Mouse (Mus musculus) midbrain, embryonic 14.5 days (tissue): ENCODE measurements around the gene Kif26a. TPM values are rescaled to one million over a fixed set of nuclear protein-coding genes. Genes with fewer than 3 reads are reported as not detected.

Experiments
- ATAC-seq: fragments of 200-750 bp; cut with Nextera tagmentation; 2 replicates; pipeline ENCODE4 v1.8.0; 2017; ENCODE audit warnings: moderate number of reproducible peaks, moderate library complexity; ENCODE audit not compliant: low FRiP score, low TSS enrichment
- DNase-seq: peaks from one replicate; pipeline ENCODE4 v3.0.0-alpha.2; 2015
- H3K27ac ChIP-seq: fragments of 300-500 bp; sonication (generic); replicated peaks from 2 replicates; pipeline ENCODE4 v1.5.1; 2014; ENCODE audit warnings: mild to moderate bottlenecking, low read depth, low read length, moderate library complexity
- H3K27me3 ChIP-seq: fragments of 300-500 bp; sonication (generic); 2 replicates; pipeline ENCODE4 v1.6.1; 2014; ENCODE audit warnings: low read length, control low read depth, mixed read lengths; ENCODE audit not compliant: control insufficient read depth, insufficient read depth
- H3K36me3 ChIP-seq: fragments of 300-500 bp; sonication (generic); 2 replicates; pipeline ENCODE4 v1.6.1; 2014; ENCODE audit warnings: low read length, control low read depth; ENCODE audit not compliant: control insufficient read depth, insufficient read depth
- H3K4me1 ChIP-seq: fragments of 300-500 bp; sonication (generic); 2 replicates; pipeline ENCODE4 v1.6.1; 2014; ENCODE audit warnings: mild to moderate bottlenecking, antibody characterized with exemption, low read length, control low read depth; ENCODE audit not compliant: control insufficient read depth, insufficient read depth
- H3K4me2 ChIP-seq: fragments of 300-500 bp; sonication (generic); 2 replicates; pipeline ENCODE4 v1.6.1; 2014; ENCODE audit warnings: mild to moderate bottlenecking, low read length, moderate library complexity
- H3K4me3 ChIP-seq: fragments of 300-500 bp; sonication (generic); replicated peaks from 2 replicates; pipeline ENCODE4 v1.5.1; 2014; ENCODE audit warnings: low read depth, low read length
- H3K9ac ChIP-seq: fragments of 300-500 bp; sonication (generic); replicated peaks from 2 replicates; pipeline ENCODE4 v1.6.1; 2014; ENCODE audit warnings: mild to moderate bottlenecking, low read length, moderate library complexity
- H3K9me3 ChIP-seq: fragments of 300-500 bp; sonication (generic); 2 replicates; pipeline ENCODE4 v1.6.1; 2016; ENCODE audit warnings: low read length, control low read depth, mixed read lengths; ENCODE audit not compliant: control insufficient read depth
- WGBS: fragments of 180-500 bp; shearing (Covaris S2); extraction: QIAGEN DNeasy Blood & Tissue Kit; methylation state at CpG from one replicate; pipeline ENCODE4 v1.1.7; 2014; 5-methylcytosine and 5-hydroxymethylcytosine counted together
- polyA plus RNA-seq: library from polyadenylated mRNA; unstranded; fragments of >200 nt; fragmentation: Nextera tagmentation; extraction: Ambion mirVana; gene quantifications from 2 replicates; pipeline ENCODE4 v1.2.1, GENCODE M21; 2014

The Kif26a gene
- polyA plus RNA-seq, 1 experiment from 2014 or later = 6.2 TPM

GRCm38 (mm10) chr12:112207163-112207562 lies 61.2 kb downstream of the Kif26a start:
- no peaks in the 10 kb centered on the region; the same call in 1 of the 2 replicates for H3K27me3 ChIP-seq
- no peak overlapping the region for H3K4me3 ChIP-seq
- H3K9ac ChIP-seq = no peak overlapping the region
- DNase-seq (no peak), ATAC-seq (no peak)
- no peak overlapping the region for H3K4me2 ChIP-seq
- WGBS = 50% methylated on average over 2 of the region's 2 CpGs
- peaks cover 33% of the 10 kb centered on the region for H3K4me1 ChIP-seq
- no peaks in the 10 kb centered on the region for H3K9me3 ChIP-seq
- H3K27ac ChIP-seq = no peak overlapping the region; the same call in 1 of the 2 replicates
- no peaks in the 10 kb centered on the region for H3K36me3 ChIP-seq

DNA sequence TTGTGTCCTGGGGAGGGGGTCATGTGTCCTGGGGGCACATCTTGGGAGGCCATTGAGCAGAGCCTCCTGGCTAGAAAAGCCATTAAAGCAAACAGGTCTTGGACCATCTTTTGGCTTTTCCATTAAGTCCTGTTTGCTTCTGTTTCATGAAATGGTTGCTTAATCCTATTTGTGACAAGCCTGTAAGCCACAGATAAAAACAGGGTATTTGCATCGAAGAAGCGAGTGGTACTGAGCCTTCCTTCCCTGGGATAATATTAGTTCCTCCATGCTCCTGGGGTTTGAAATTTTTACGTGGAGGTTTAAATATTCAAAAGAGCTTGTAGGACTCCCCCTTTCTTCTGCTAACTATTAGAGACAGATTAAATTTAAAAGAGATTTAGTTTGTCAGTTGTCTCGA lies 61.7 kb downstream of the Kif26a start:
- Histone ChIP-seq H3K9me3 (no peaks in the 10 kb centered on the region), H3K27ac (peak overlapping the region; percentile 64), H3K27me3 (no peaks in the 10 kb centered on the region; the same call in 1 of the 2 replicates), H3K9ac (no peak overlapping the region), H3K4me3 (no peak overlapping the region), H3K36me3 (no peaks in the 10 kb centered on the region), H3K4me1 (peaks cover 33% of the 10 kb centered on the region), H3K4me2 (no peak overlapping the region)
- no peak for ATAC-seq
- WGBS = 12% methylated on average over 4 of the region's 4 CpGs
- DNase-seq = peak; percentile 63

- no peaks in the 10 kb centered on the region for H3K36me3 ChIP-seq
- no peak overlapping the region for H3K4me2 ChIP-seq
- no peak overlapping the region for H3K4me3 ChIP-seq
- WGBS = 20% methylated on average over 13 of the region's 13 CpGs
- 0 out of 2 replicates have a peak overlapping the region, but pooled peaks have one; percentile 2 for H3K9ac ChIP-seq
- DNase-seq = peak; percentile 71
- no peaks in the 10 kb centered on the region; the same call in 1 of the 2 replicates for H3K27me3 ChIP-seq
- no peak overlapping the region; the same call in 1 of the 2 replicates for H3K27ac ChIP-seq
- ATAC-seq = 0 out of 2 replicates have a peak, but pooled peaks have one; percentile 25
- no peaks in the 10 kb centered on the region for H3K9me3 ChIP-seq
- peaks cover 44% of the 10 kb centered on the region for H3K4me1 ChIP-seq
Measured at GRCm38 (mm10) chr12:112210622-112211021, 64.6 kb downstream of the Kif26a start.

GRCm38 (mm10) chr12:112214441-112214857 lies 68.4 kb downstream of the Kif26a start:
- Histone ChIP-seq H3K4me1 (peaks cover 32% of the 10 kb centered on the region), H3K4me3 (no peak overlapping the region), H3K9ac (no peak overlapping the region), H3K27me3 (no peaks in the 10 kb centered on the region; the same call in 1 of the 2 replicates), H3K36me3 (no peaks in the 10 kb centered on the region), H3K9me3 (no peaks in the 10 kb centered on the region), H3K4me2 (no peak overlapping the region), H3K27ac (peak overlapping the region; percentile 60)
- ATAC-seq (peak; percentile 73; the same call in 1 of the 2 replicates), DNase-seq (peak; percentile 75)
- WGBS = 8% methylated on average over 13 of the region's 13 CpGs

- Histone ChIP-seq H3K4me1 (peaks cover 22% of the 10 kb centered on the region), H3K4me3 (no peak overlapping the region), H3K9ac (no peak overlapping the region), H3K27ac (0 out of 2 replicates have a peak overlapping the region, but pooled peaks have one; percentile 60), H3K4me2 (no peak overlapping the region), H3K9me3 (no peaks in the 10 kb centered on the region), H3K27me3 (no peaks in the 10 kb centered on the region; the same call in 1 of the 2 replicates), H3K36me3 (no peaks in the 10 kb centered on the region)
- DNase-seq = no peak
- 90% methylated on average over 7 of the region's 7 CpGs for WGBS
- no peak for ATAC-seq
Measured at GRCm38 (mm10) chr12:112215545-112215944, 69.5 kb downstream of the Kif26a start.

- Histone ChIP-seq H3K4me3 (no peak overlapping the region), H3K4me2 (no peak overlapping the region), H3K9ac (no peak overlapping the region), H3K27me3 (no peaks in the 10 kb centered on the region; the same call in 1 of the 2 replicates), H3K36me3 (no peaks in the 10 kb centered on the region), H3K9me3 (no peaks in the 10 kb centered on the region), H3K4me1 (peaks cover 36% of the 10 kb centered on the region), H3K27ac (peak overlapping the region; percentile 10; the same call in 1 of the 2 replicates)
- no peak for ATAC-seq
- WGBS = 52% methylated on average over 7 of the region's 7 CpGs
- peak; percentile 49 for DNase-seq
Measured at GRCm38 (mm10) chr12:112217021-112217420, 71.0 kb downstream of the Kif26a start.

DNA sequence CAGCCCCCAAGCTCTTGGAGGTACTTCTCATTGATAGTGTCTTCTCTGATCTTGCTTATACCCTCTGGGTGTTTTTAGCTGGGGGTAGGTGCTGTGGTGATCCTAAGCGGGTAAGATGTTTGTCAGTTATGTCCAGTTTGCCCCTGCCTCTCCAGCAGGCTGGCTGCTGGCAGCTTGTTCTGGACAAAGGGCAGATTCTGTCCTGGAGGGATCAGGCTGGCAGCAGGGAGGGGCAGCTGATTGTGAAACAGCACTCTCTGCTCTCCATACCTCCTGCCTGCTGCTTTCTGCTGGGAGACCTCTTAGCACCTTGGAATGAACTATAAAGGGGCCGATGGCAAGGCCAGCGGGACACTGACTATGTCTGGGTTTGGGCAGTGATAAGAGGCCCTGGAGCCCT lies 71.7 kb downstream of the Kif26a start:
- H3K4me1 ChIP-seq = peaks cover 43% of the 10 kb centered on the region
- whole genome bisulfite sequencing = 65% methylated on average over 3 of the region's 3 CpGs
- ATAC-seq = no peak

GRCm38 (mm10) chr12:112221290-112221689 lies 75.3 kb downstream of the Kif26a start:
- WGBS = 37% methylated on average over 6 of the region's 6 CpGs
- DNase-seq (peak; percentile 35), ATAC-seq (peak; percentile 57; the same call in 1 of the 2 replicates)
- Histone ChIP-seq H3K4me1 (peaks cover 44% of the 10 kb centered on the region), H3K36me3 (no peaks in the 10 kb centered on the region), H3K9ac (no peak overlapping the region), H3K27me3 (no peaks in the 10 kb centered on the region), H3K9me3 (no peaks in the 10 kb centered on the region), H3K4me2 (no peak overlapping the region), H3K4me3 (no peak overlapping the region), H3K27ac (peak overlapping the region; percentile 83)

More for the DNA sequence above, 71.7 kb downstream of the Kif26a start:
- H3K27me3 ChIP-seq = no peaks in the 10 kb centered on the region
- H3K4me3 ChIP-seq = no peak overlapping the region
- no peak overlapping the region for H3K9ac ChIP-seq
- H3K4me2 ChIP-seq = no peak overlapping the region
- 0 out of 2 replicates have a peak overlapping the region, but pooled peaks have one; percentile 10 for H3K27ac ChIP-seq
- no peaks in the 10 kb centered on the region for H3K9me3 ChIP-seq
- DNase-seq = no peak
- no peaks in the 10 kb centered on the region for H3K36me3 ChIP-seq
